Mouse (Mus musculus) urinary bladder, postnatal 25 days (tissue): ENCODE data around the gene Suv39h1.
A peak's percentile ranks its signal among the peaks of the same experiment; 100 is the strongest.
"Not testable (repeated sequence)": the region's sequence is repeated elsewhere in the genome, so short reads cannot be mapped to it uniquely, and the experiment has no call there.

Experiments used
- DNase-seq: peaks from one replicate; pipeline ENCODE4 v3.0.0; 2022; ENCODE audit warnings: low spot score

Gene Suv39h1

DNA sequence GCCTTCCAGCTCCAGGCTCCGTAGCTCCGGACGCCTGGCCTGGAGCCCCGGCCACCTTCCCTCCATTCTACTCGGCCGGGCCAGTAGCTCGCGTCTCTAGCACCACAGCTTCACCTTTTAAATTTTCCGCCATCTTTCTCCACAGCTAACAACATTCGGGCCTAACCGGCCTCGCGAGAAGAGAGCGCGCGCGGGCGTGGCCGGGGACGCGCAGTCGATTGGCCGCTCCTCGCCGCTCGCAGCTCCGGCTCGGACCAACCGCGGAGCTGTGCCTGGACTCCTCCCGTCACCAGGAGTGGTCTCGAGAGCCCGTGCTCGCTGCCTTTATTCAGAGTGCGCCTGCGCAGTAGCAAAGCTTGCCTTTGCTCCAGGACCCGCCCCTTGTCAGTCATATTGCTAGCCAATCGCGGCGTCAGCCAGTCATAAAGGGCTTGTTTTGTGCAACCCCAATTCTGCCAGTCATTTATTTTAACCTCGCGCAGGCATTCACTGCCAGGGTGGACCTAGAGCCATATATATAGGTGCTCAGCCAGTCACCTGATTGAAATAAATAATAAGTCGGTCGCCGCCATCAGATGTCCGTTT lies at the start of gene Suv39h1:
TSS of gene Suv39h1 (minus strand) at position 331 of the 585 bp plus-strand sequence.
- DNase-seq = peak; percentile 70

DNA sequence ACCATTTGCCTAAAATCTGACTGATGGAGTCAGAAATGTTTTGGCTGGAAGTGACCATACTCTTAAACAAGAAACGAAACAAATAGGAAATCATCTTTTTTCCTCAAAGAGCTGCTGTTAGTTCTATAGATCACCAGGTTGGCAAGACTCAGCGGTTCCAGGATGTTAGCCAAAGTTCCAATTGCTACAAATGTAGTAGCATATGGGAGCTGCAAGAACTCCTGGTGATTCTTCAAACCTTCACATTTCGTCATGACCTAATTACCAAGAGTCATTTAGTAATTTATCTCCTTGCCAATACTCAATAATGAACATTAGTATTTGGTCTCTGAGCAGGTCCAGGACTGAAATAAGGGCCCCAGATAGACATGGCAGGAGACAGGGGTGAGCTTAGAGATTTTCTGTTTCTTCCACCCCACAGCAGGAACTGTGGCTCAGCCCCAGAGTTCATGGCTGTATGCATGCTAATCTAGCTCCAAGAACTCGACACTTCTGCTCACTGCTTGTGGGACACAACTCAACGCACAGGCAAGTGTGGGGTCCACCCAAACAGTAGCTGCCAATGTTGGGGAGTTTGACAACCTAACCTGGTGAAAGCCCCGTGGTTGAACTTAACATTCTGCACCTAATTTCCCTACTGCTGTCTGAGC lies 49.4 kb upstream of the Suv39h1 start:
- no peak for DNase-seq

DNA sequence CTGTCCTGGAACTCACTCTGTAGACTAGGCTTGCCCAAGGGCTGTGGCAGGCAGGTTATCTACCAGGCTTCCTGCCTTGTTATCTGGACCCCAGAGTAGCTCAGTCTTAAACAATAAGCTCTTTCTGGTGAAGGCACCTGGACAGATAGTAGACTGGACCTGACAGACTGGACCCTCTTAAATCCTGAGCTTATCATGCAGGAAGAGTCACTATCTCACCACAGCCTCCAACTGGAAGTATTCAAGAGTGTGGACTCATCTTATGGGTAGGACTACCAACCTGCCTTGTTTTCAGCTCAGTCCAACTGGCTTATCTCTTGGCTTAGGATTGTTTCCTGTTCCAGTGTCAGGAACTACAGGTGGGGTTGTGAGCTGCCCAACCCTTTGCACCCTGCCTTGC lies 42.7 kb upstream of the Suv39h1 start:
- DNase-seq = no peak

DNA sequence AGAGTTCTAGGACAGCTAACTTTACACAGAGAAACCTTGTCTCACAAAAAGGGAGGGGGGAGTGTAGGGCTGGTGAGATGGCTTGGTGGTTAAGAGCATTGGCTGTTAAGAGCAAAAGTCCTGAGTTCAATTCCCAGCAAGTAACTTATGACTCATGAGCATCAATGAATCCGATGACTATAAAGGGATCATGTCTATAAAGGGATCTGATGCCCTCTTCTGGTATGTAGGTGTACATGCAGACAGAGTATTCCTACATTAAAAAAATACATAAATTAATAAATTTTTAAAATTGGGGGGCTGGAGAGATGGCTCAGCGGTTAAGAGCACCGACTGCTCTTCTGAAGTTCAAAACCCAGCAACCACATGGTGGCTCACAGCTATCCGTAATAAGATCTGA lies 40.7 kb upstream of the Suv39h1 start:
- DNase-seq = no peak

DNA sequence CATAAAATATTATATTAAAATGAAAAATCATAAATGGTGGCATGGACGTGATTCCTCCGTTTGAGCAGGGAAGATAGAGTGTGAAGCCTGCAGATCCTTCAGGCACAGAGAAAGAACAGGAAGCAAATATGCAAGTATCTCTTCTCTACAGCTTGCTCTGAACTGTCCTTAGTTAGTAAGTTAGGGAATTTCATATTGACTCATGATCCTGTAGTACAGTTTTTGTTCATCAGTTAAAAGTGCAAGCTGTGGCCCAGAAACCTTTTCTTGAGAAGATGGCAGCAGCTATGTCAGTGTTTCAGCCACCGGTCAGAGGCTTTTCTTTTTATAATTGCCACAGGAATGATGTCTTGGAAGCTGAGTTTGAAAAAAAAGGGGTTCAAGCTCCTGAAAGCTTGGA lies 30.5 kb upstream of the Suv39h1 start:
- no peak for DNase-seq

DNA sequence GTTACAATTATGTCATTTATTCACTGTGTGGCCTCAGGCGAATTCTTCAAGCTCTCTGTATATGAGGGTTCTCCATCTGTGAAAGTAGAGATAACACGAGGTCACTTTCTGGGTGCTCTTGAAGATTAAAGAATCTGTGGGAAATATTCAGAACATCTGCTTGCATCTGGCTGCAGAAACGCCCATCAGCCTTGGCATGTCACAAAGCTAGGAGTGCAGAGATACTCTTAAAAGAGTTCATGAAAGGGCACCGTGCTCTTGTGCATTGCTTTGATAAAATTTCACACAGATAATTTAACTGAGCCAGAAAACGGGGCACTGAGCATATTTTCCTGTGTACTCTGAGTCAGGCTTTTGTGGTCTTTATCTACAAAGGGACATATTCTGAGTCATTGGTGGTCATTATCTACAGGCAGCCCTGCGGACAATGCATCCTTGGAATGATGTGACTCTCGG lies 27.7 kb upstream of the Suv39h1 start:
- no peak for DNase-seq

DNA sequence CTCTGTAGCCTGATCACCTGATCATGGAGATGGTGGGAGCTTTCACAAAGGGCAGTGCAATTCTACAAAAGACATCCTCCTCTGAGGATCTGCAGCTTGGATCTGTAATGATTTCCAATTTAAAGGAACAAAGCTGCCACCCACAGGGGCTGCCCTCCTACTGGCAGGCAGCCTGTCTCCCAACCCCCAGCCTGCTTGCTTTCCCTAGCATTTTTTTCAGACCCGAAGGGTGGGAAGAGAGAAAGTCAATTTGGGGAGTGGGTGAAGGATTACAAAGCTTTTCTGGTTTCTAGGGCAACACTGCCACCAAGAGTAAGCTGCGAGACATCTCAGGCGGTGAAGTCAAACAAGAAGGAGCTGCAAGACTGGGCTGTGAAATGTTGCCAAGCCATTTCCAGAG lies 26.5 kb upstream of the Suv39h1 start:
- DNase-seq = no peak

DNA sequence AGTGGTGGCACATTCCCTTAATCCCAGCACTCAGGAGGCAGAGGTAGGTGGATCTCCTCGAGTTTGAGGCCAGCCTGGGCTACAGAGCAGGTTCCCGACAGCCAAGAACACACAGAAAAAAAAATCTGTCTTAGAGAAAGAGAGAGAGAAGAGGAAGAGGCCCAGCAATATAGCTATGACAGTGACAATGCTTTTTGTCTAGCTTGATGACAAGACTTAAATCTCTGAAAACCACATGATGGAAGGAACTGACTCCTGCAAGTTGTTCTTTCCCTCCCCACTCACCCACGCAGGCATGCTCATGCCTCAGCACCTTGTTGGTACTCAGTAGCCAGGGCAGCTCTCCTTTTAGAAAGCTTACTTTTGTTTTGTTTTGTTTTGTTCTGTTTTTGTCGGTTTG lies 24.9 kb upstream of the Suv39h1 start:
- DNase-seq = no peak

DNA sequence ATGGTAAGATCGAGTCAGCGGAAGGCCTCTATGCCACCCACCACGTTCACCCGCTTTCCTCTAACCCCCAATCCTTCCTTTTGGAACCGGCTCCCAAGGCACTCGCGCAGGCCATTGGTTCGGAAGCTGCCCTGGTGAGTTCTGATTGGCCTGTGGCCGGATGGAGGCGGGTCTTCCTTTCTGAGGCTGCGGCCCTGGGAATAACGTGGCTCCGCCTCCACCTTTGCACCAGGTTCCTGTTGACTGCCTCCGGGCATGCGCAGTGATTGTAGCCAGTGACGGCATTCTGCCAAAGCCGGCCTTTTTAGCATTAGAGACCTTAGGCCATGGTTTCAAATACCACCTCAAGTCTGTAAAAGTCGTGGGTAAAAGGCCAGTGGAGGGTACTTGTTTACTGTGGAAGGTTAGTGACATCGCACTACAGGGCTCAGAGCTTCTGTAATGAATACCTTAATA lies 22.3 kb upstream of the Suv39h1 start:
- DNase-seq = peak; percentile 85

DNA sequence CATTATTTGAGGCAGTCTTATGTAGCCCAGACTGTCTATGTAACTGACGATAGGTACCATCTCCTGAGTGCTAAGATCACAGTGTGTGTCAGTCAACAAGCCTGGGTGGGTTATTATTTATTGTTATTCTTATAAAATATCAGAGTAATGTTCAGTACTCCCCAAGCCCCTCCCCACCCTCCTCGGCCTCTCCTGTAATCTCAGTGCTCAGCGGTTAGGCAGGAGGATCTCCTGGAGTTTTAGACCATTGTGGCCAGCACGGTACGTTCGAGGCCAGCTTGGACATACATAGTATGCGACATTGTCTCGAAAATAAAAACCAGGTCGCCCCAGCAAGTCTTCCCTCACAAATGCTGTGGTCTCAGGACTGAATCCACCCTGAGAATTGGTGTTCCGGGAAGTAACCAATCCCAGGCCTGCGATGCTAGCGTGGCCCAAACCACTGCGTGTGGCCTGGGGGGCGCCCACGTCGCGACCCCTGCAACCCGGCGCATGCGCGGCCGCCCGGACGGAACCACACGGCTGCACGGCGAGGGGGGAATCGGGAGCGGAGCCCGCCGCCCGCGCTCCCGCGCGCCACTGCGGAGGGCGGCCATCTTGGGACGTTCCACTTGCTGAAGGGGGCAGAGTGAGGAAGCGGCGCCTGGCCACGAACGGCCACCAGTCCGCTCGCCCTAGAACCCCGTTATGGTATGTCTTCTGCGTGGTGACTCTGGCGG lies 21.7 kb upstream of the Suv39h1 start:
- DNase-seq = peak; percentile 73

DNA sequence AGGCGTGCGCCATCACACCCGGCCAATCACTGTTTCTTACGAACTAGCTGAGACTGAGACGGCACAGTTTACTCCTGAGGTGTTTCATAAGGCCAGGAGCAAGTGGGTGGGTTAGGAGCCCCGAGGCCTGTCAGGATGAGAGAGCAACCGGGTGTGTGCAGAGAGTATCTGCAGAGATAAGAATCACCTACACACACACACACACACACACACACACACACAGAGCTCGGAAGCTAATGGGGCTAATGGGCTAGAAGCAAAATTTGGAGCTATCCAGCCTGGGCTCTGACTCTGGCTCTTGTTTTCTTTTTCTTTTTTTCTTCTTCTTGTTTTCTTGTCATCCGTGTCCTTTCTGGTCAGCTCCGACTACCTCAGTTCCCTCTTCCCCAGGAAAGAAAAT lies 21.0 kb upstream of the Suv39h1 start:
- DNase-seq = no peak

DNA sequence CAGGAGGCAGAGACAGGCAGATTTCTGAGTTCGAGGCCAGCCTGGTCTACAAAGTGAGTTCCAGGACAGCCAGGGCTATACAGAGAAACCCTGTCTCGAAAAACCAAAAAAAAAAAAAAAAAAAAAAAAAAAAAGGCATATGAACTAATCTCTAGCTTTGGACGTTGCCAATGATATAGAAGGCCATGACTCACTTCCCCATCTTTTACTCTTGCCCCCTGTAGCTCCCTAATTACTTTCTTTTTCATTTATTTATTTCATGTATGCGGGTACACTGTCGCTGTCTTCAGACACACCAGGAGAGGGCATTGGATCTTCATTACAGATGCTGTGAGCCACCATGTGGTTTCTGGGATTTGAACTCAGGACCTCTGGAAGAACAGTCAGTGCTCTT lies 16.4 kb upstream of the Suv39h1 start:
- not testable (repeated sequence) for DNase-seq

DNA sequence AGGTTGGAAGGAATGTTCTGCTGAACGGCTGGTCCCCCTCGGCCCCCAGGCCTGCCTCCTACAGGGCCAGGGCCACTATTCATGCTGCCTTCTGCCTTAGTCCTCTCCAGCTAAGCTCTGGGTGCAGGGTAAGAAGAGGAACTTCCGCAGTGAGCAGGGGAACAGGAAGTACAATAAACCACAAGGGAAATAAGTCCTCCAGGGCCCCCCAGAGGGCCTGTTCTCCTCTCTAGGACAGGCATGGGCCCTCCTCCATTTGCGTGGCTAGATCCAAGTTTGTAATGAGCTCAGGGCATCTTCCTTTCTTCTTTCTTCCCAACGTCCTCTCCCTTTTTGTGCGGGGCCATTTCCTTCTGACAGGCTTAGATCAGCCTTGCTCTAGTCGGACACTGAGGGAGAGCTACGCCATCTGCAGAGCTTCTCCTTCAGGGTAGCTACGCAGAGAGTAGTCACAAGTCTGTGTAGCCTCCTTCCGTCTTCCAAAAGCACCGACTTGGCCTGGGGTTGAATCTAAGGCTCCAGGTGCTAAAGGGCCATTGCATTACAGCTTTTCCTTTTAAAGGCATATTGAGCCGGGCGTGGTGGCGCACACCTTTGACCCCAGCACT lies 15.9 kb upstream of the Suv39h1 start, which contains the start of gene Was:
TSS of gene Was (minus strand) at position 153 of the 608 bp plus-strand sequence.
- no peak for DNase-seq

DNA sequence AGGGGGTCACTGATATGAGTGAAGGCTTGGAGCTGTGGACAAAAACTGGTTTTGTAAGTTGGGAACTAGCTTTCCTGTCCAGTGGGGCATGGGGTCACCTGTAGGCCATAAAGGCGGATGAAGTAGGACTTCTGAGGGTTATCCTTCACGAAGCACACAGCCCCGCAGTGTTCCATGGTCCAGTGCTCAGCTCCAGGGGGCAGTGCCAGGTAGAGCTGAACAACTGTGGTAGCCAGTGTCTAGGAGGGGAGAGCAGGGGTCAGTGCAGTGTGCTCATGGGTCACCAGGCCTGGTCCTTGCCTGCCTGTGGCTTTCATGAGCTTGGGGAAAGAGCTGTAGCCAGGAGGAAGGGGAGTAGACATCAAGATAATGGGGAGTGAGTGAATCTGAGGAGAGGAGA lies 15.2 kb upstream of the Suv39h1 start:
- no peak for DNase-seq

DNA sequence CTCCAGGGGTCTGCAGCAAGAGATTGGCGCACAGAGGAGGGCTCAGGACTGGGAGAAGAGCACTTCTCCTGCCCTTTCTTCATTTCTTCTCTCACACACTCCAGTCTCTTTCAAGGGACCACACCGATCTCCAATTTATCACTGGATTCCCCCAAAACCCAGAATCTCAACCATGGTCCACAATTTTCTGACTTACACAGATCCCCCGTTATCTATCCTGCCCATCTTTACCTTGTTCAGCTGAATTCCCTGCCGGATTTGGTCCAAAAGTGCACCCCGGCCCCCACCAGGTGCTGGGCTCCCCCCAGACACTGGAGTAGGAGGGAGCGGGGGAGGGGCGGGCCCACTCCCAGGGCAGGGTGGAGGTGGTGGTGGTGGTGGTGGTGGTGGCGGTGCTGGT lies 11.1 kb upstream of the Suv39h1 start:
- DNase-seq = no peak

DNA sequence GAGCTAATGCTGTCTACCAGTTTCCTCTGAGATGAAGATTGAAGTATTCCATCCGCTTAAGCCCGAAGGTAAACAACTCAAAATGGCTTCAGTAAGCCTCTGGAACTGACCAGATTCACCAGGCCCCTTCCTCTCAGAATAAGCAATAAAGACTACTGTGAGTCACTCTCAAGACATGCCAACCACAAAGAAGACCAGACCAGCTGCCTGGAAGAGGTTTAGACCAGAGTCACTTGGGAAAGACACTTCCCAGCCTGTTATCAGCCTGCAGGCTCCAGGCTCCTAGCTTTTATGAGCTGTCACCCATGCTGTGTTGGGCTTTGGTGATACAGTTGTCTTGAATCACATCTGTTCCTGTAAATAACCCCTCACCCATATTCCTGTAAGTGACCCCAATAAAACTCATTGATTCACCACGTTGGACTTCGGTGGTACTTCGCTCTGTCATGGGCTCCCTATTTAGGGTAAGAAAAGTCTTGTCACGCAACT lies 10.3 kb upstream of the Suv39h1 start:
- no peak for DNase-seq

DNA sequence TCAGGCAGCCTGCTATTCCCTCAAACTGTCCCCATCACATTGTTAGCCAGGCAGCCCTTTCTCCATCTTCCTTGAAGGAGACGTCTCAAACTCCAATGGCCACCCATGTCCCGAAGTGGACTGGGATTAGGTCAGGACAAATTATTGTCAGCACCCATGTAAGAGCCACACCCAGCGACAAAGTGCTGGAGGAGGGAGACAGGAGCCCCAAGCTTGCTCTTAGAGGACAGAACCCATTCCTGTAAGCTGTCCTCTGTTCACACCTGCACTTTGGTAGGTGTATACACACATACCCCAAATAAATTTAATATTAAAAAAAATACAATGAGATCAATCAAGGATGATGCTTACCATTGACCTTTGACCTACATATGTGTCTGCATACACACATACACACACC lies 544 bp upstream of the Suv39h1 start:
- no peak for DNase-seq

DNA sequence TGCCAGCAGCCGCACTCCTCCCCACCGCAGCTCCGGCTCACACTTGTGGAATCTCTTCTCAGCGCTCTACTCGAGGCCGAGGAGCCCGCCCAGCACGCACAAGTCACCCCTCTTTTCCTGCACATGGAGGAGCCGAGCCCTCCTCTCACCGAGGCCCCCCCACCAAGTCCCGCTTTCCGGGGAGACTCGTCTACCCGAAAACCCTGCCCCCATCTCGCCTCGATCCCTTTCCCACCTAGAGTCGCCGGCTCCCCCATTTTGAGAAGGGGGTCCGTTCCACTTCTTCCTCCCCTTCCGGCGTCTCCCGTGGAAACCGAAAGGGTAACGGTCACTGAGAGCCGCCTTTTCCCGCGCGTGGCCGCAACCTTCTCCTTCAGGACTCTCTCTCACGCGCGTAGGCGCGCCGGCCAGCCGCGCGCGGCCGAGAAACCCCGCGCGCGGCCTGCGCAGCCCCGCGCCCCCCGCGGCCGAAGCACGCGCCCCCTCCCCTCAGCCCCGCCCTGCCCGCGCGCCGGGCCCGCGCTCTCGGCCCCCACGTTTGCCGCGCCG lies 605 bp downstream of the Suv39h1 start:
- peak; percentile 7 for DNase-seq

DNA sequence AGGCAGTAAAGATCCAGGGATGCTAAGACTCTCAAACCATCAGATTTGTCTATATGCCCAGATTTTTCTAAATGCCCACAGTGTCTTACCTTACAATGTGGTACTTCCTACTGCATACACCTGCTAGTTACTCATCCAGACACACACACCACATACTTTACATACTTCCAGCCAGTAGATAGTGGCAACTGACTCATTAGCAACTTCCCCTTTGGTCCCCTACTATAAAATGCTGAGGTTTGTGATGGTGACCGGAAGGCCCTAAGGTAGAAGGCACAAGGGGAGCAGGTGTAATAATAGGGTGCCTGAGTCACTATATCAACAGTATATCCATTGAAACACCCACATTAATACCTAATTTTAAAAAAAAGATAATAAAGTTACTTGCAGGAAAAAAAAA lies 5.4 kb downstream of the Suv39h1 start:
- DNase-seq = no peak

DNA sequence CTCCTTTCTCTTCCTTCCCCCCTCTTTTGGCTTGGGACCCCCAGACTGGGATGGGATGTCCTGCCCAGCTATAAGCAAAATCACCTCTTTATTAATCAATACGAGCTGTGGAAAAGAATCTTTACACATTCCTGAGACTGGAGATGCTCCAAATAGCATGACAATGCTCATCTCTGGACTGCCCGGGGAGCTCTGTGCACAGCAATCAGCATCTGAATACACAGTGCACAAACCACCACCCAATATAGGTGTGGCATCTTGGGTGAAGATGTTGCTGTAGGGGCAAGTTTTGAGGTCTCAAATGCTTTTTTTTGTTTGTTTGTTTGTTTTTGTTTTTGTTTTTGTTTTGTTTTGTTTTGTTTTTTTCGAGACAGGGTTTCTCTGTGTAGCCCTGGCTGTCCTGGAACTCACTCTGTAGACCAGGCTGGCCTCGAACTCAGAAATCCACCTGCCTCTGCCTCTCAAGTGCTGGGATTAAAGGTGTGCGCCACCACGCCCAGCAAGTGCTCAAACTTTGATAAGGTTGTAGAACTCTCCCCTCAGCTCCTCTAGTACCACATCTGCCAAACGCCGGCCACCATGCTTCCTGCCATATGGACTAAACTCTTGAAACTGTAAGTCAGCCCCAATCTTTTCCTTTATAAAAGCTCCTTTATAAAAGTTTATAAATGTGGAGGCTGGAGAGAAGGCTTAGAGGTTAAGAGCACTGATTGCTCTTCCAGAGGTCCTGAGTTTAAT lies 23.3 kb downstream of the Suv39h1 start:
- not testable (repeated sequence) for DNase-seq

DNA sequence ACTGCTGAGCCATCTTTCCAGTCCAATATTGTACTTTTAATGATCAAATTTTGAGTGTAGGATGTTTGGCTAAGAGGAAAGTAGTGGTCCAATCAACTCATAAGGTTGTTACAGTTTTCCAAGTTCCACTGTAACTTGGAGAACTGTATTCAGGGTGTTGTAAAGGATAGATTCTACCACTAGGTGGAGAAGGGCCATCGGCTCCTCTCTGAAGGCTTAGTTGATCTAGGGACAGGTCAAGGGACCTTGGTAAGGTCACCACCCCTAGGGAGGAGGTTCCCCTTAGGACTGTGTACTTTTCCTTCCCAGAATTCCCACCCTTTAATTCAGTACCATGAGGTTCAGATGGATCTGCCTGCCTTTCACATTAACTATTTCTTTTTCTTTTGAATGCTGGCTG lies 41.6 kb downstream of the Suv39h1 start:
- DNase-seq = no peak

DNA sequence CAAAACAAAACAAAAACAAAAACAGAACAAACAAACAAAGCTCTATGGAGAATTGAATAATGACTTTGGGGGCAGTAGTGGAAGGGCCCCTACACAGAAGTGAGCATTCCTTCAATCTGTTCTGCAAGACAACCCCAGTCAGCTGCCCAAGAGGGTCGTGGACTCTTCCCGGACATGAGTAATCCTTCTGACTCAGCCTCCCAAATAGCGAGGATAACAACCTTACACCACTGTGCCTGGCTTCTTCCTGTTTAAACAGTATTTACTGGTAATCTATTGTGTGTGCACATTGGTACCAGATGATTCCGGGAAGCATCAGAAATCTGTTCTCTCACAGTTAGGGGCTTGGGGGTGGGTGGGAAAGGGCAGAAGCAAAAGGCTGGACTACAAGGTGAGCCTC lies 47.7 kb downstream of the Suv39h1 start:
- no peak for DNase-seq
